Mouse (Mus musculus): ENCODE results near the gene Tubb5. TPM values are rescaled to one million over a fixed set of nuclear protein-coding genes. Genes with fewer than 3 reads are reported as not detected.

Gene Tubb5
- total RNA-seq, 2 experiments from 2014 or later, result 188 to 218 TPM

DNA sequence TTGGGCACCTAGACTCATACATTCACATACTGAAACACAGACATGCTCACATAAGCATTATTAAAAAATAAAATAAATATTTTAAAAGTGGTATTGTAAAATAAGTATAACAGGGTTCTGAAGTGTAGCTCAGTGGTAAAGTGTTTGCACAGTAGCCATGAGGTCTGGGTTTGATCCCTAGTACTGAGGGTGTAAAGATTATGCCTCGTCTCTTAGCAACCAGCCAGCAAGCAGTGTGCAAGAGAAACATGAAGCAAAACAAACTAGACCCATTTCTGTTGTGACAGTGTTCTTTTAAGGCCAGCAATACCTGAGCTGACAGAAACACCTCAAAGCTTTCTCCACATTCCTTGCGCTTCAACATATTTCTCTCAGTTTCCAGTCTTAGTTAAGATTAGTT lies 37.2 kb downstream of the Tubb5 start:
- DNase-seq, result no peak

DNA sequence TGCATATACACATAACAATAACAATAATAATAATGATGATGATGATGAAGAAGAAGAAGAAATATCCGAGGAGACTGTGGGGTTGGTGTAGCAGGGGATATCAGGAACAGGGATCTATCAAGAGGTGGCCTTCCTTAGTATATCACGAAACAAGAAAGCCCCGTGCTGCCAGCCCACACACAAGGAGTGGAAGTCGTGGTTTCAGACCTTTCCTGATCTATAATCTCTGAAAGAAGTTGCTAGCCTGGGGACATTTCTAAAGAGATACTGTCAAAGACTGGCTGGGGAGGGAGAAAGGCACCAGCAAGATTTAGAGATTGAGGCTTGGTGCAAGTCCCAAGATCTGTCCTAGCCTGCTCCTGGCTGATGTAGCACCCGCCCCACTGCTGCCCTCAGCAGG lies 41.3 kb downstream of the Tubb5 start:
- DNase-seq, result no peak

DNA sequence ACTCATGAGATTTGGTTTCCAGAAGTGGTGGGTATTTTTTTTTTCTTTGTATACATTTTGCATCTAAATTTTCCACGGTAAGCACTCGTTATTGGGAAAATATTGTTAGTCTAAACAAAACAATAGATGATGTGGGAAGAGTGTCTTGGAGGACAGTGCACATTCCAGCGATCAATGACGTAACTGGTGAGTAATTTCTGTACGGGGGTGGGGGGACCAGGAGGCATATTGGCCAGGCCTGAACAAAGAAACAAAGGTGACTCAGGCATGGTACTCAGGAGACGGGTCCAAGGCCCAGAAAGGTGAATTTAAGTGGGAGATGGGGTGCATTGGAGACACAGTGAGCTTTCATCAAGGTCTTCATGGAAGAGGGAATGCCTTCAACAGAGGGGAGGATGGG lies 42.5 kb downstream of the Tubb5 start:
- DNase-seq, result no peak

DNA sequence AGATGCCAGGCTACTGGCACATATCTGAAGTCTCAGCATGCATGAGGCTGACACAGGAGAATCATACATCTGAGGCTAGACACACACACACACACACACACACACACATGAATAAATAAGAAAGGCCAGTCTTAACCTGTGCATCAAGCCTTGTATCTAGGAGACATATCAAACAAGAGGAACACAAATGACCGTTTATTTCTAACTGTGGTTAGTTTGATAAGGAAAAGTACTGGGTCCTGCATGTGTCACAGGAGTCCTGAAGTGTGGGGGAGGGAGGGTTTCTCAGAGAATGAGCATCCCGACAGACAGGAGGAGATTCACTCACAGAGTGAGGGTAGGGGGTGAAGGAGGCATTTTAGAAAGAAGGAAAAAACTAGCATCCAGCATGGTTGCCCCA lies 43.0 kb downstream of the Tubb5 start:
- DNase-seq, result no peak

DNA sequence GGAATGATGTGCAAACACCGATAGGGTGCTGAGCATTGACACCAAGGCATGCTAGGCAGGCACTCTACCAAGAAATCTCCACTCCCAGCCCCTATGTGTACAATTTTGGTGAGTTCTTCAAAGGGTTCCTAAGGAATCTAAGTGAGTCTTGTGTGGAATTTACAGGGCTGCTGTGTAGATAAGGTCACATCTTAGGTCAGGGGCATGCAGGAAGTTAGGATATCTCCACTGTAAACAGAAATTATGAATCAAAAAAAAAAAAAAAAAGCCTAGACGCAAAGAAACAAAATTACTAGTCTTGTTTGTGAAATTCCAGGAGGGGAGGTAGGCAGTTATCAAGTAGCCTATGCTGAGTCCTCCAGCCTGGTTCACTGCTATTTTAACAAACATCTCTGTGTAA lies 45.3 kb downstream of the Tubb5 start:
- no peak for DNase-seq

DNA sequence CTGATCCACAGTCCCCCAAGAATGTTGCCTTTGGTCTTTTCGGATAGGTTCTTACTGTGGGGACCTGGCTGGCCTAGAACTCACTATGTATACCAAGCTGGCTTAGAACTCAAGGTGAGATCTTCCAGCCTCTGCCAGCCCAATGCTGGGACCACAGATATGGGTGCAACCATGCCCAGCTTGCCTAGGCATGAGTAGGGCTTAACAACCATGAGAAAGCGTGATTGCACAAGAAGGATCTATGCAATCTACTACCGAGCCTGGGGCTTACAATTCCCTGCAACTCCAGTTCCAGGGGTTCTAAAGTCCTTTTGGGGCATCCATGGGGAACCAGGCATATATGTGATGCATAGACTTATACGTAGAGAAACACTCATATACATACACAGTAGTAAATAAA lies 47.2 kb downstream of the Tubb5 start:
- no peak for DNase-seq

DNA sequence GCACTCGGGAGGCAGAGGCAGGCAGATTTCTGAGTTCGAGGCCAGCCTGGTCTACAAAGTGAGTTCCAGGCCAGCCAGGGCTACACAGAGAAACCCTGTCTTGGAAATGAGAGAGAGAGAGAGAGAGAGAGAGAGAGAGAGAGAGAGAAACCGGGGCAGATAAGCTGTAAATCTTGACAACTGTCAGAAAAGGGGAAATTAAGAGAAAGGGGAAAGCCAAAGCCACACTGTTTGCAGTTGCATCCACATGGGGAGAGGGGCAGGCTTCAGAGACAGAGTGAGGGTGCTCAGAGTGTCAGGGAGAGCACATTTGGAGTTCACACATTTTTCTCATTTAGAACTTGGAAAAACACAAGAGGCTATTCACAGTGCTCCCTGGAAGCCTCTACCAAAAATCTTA lies 50.1 kb downstream of the Tubb5 start:
- DNase-seq, result no peak

DNA sequence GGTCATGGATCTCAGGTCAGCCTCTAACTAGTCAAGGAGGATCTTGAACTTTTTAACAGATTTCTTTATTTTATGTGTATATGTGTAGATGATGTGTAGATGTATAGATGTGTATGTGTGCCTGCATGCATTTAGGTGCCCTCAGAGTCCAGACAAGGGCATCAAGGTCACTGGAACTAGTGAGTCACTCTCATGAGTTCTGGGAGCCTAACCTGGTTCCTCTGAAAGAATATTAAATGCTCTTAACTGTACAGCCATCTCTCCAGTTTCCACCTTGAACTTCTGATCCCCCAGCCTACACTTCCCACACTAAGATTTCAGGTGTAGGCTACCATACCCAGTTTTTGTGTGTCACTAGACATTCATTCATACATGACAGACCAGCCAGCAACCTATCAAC lies 50.6 kb downstream of the Tubb5 start:
- DNase-seq, result no peak

DNA sequence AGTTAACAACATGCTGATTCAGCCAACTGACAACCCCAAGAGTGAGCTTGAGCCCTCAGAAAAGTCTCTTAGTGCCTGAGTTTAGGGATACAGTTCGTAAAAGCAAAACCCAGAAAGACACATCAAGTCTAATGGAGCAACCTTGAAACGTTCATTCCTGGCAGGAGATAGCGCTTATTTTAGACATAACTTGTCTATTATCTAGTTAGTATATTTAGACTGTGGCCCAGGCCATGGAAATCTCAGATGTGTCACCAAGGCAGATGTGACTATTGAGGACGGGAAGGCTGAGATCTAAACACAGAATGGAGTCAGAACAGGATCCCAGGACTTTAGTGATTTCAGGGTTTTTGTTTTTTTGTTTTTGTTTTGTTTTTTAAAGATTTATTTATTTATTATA lies 53.0 kb downstream of the Tubb5 start:
- DNase-seq, result no peak

DNA sequence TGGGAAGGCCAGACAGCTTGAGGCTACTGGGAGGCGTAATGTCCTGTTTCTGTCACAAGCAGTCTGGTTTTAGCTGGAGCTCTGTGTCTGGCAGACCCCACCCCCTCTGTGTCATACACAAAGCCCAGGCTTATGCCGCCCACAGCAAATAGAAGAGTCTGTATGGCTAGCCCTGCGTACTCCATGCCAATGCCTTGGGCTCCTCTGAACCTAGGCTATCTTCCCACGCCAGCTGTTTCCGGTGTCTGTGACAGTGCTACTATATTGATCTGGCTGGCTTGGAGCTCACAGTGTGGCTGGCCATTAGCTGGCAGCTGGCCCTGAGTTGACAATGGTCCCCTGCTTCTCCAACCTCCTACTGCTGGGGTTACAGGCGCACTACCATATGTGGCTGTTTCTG lies 54.2 kb downstream of the Tubb5 start:
- no peak for DNase-seq

Small RNAs within 50 kb of the gene (microRNA-seq; reads per million reads assigned to microRNA genes)
- gene Gm28033, result not detected

Other genes starting within 250 kb of the Tubb5 start
- gene Sfta2, start 236.8 kb downstream of the Tubb5 start, total RNA-seq (2021), result not detected
- not detected for gene Gm9573, start 211.7 kb downstream of the Tubb5 start, total RNA-seq (2021)
- gene Mucl3, start 194.6 kb downstream of the Tubb5 start, total RNA-seq (2021), result not detected
- gene Vars2, start 170.7 kb downstream of the Tubb5 start, total RNA-seq (2021), result 10 to 100 TPM; 30.8 to 40.0 TPM
- 10 to 100 TPM; 20.2 to 23.3 TPM for gene Gtf2h4, start 164.6 kb downstream of the Tubb5 start, total RNA-seq (2021)
- 10 to 100 TPM; 43.4 to 48.8 TPM for gene Ddr1, start 133.7 kb downstream of the Tubb5 start, total RNA-seq (2021)
- 10 to 100 TPM; 19.2 to 36.5 TPM for gene Ier3, start 16.6 kb downstream of the Tubb5 start, total RNA-seq (2021)
- 10 to 100 TPM; 60.5 to 73.4 TPM for gene Flot1, start 15.1 kb downstream of the Tubb5 start, total RNA-seq (2021)
- gene Mdc1, start 3.2 kb upstream of the Tubb5 start, total RNA-seq (2021), result 10 to 100 TPM; 18.3 to 18.7 TPM
- 1 to 10 TPM; 6.7 to 7.5 TPM for gene Nrm, start 23.0 kb upstream of the Tubb5 start, total RNA-seq (2021)
- 10 to 100 TPM; 26.1 to 35.1 TPM for gene Ppp1r18, start 27.3 kb upstream of the Tubb5 start, total RNA-seq (2021)
- 10 to 100 TPM; 37.5 to 40.8 TPM for gene Dhx16, start 41.5 kb upstream of the Tubb5 start, total RNA-seq (2021)
- gene 2310061I04Rik, start 59.1 kb upstream of the Tubb5 start, total RNA-seq (2021), result 10 to 100 TPM; 47.0 to 49.4 TPM
- gene Atat1, start 71.8 kb upstream of the Tubb5 start, total RNA-seq (2021), result 10 to 100 TPM; 26.0 to 33.0 TPM
- gene Mrps18b, start 78.1 kb upstream of the Tubb5 start, total RNA-seq (2021), result 10 to 100 TPM; 92.6 to 97.8 TPM
- 100 to 1,000 TPM in 1 of 2 experiments, 10 to 100 TPM in 1; 96.2 to 108 TPM for gene Ppp1r10, start 78.1 kb upstream of the Tubb5 start, total RNA-seq (2021)
- 10 to 100 TPM; 90.0 to 96.2 TPM for gene Abcf1, start 131.5 kb upstream of the Tubb5 start, total RNA-seq (2021)
- 10 to 100 TPM; 51.2 to 54.4 TPM for gene Gnl1, start 141.5 kb upstream of the Tubb5 start, total RNA-seq (2021)
- gene Prr3, start 141.9 kb upstream of the Tubb5 start, total RNA-seq (2021), result 10 to 100 TPM; 18.3 to 19.1 TPM
- 1 to 10 TPM; 6.5 to 9.3 TPM for gene H2-T24, start 182.3 kb upstream of the Tubb5 start, total RNA-seq (2021)
- 10 to 100 TPM; 57.8 to 68.4 TPM for gene H2-T23, start 194.5 kb upstream of the Tubb5 start, total RNA-seq (2021)
- gene H2-T22, start 204.4 kb upstream of the Tubb5 start, total RNA-seq (2021), result 10 to 100 TPM; 33.5 to 33.8 TPM
- gene Gm6034, start 204.7 kb upstream of the Tubb5 start, total RNA-seq (2021), result not detected
- gene Gm11127, start 220.1 kb upstream of the Tubb5 start, total RNA-seq (2021), result 1 to 10 TPM; 4.1 to 6.1 TPM